Mouse (Mus musculus): ENCODE results near the gene Rad51d. TPM values are rescaled to one million over a fixed set of nuclear protein-coding genes. Genes with fewer than 3 reads are reported as not detected.
A peak's percentile ranks its signal among the peaks of the same experiment; 100 is the strongest.

The Rad51d gene
- polyA plus RNA-seq, 1 experiment = 15.1 TPM

GRCm38 (mm10) chr11:82921691-82922090 is 31.3 kb upstream of the Rad51d start:
- no peak for TF ChIP-seq POLR2A (IDR thresholded peaks at IDR 0.05; ENCODE audit: control insufficient read depth, low read depth, low read length)
- TF ChIP-seq CTCF (IDR thresholded peaks at IDR 0.05; ENCODE audit: control insufficient read depth, insufficient read depth, insufficient replicate concordance, low read depth, low read length) = no peak
- Histone ChIP-seq H3K27ac (ENCODE audit: control insufficient read depth, insufficient read depth, low read depth, low read length) (no peak overlapping the region), H3K27me3 (ENCODE audit: control insufficient read depth, insufficient read depth, low read length) (no peaks in the 10 kb centered on the region), H3K4me1 (ENCODE audit: control insufficient read depth, insufficient read depth, low read length) (no peaks in the 10 kb centered on the region), H3K4me3 (ENCODE audit: control insufficient read depth, low read depth, low read length) (no peak overlapping the region), H3K36me3 (ENCODE audit: control insufficient read depth, insufficient read depth, low read length) (no peaks in the 10 kb centered on the region)

DNA sequence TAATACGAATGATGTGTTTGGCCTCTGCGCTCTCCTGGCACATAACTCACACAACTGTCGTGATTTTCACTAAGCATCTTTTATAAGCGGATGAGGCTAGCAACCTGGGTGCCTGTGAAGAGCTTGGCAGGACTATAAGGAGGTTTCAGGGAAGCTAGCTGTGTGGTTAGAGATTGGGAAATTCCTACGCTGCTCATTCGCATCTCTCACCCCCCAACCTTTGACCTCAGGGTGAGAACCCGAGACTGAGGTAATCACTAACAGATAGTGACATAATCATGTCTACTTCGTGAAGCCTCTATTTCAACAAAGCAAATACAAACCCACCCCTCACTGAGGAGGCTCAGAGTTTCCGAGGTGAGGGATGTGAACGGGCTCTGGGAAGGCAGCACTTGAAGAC is 30.4 kb upstream of the Rad51d start:
- Histone ChIP-seq H3K4me1 (ENCODE audit: control insufficient read depth, insufficient read depth, low read length) (no peaks in the 10 kb centered on the region), H3K4me3 (ENCODE audit: control insufficient read depth, low read depth, low read length) (no peak overlapping the region), H3K27me3 (ENCODE audit: control insufficient read depth, insufficient read depth, low read length) (no peaks in the 10 kb centered on the region), H3K36me3 (ENCODE audit: control insufficient read depth, insufficient read depth, low read length) (no peaks in the 10 kb centered on the region), H3K27ac (ENCODE audit: control insufficient read depth, insufficient read depth, low read depth, low read length) (no peak overlapping the region)
- TF ChIP-seq POLR2A (IDR thresholded peaks at IDR 0.05; ENCODE audit: control insufficient read depth, low read depth, low read length) (no peak), CTCF (IDR thresholded peaks at IDR 0.05; ENCODE audit: control insufficient read depth, insufficient read depth, insufficient replicate concordance, low read depth, low read length) (no peak)

DNA sequence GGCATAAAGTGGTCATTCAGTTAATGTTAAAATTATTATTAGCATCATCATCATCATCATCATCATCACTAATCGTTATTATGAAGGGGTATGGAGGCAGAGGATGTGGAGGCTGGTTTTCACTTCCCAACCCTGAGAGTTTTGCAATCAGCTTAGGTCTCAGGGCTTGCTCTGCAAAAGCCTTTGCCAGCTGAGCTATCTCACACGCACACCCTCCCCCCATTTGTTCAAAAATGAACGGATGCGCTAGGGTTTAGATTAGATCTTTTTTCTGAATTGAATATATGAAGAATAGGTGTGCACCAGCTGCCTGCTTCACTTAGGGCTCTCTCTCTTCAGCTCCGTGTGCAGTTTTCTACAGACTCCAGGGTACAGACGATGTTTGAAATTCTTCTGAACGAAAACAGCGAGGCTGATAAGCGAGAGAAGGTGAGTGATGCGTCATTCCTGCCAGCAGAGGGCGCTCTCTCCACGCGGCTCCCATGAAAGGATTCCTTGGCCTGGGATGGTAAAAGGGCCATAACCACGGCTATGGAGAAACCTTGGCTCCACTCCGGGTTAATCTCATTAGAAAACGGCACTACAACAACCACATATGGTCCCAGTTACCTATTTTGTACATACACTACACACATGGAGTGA is 24.4 kb upstream of the Rad51d start:
- H3K36me3 ChIP-seq (ENCODE audit: control insufficient read depth, insufficient read depth, low read length) = no peaks in the 10 kb centered on the region
- H3K4me3 ChIP-seq (ENCODE audit: control insufficient read depth, low read depth, low read length) = no peak overlapping the region
- TF ChIP-seq POLR2A (IDR thresholded peaks at IDR 0.05; ENCODE audit: control insufficient read depth, low read depth, low read length) (no peak), CTCF (IDR thresholded peaks at IDR 0.05; ENCODE audit: control insufficient read depth, insufficient read depth, insufficient replicate concordance, low read depth, low read length) (peak; percentile 99)
- H3K27me3 ChIP-seq (ENCODE audit: control insufficient read depth, insufficient read depth, low read length) = no peaks in the 10 kb centered on the region
- peaks cover 3% of the 10 kb centered on the region for H3K4me1 ChIP-seq (ENCODE audit: control insufficient read depth, insufficient read depth, low read length)
- H3K27ac ChIP-seq (ENCODE audit: control insufficient read depth, insufficient read depth, low read depth, low read length) = no peak overlapping the region

GRCm38 (mm10) chr11:82910679-82911389 is 20.4 kb upstream of the Rad51d start:
- Histone ChIP-seq H3K36me3 (ENCODE audit: control insufficient read depth, insufficient read depth, low read length) (no peaks in the 10 kb centered on the region), H3K4me1 (ENCODE audit: control insufficient read depth, insufficient read depth, low read length) (peaks cover 12% of the 10 kb centered on the region), H3K4me3 (ENCODE audit: control insufficient read depth, low read depth, low read length) (no peak overlapping the region), H3K27ac (ENCODE audit: control insufficient read depth, insufficient read depth, low read depth, low read length) (no peak overlapping the region), H3K27me3 (ENCODE audit: control insufficient read depth, insufficient read depth, low read length) (no peaks in the 10 kb centered on the region)
- TF ChIP-seq POLR2A (IDR thresholded peaks at IDR 0.05; ENCODE audit: control insufficient read depth, low read depth, low read length) = no peak
- TF ChIP-seq CTCF (IDR thresholded peaks at IDR 0.05; ENCODE audit: control insufficient read depth, insufficient read depth, insufficient replicate concordance, low read depth, low read length) = no peak

DNA sequence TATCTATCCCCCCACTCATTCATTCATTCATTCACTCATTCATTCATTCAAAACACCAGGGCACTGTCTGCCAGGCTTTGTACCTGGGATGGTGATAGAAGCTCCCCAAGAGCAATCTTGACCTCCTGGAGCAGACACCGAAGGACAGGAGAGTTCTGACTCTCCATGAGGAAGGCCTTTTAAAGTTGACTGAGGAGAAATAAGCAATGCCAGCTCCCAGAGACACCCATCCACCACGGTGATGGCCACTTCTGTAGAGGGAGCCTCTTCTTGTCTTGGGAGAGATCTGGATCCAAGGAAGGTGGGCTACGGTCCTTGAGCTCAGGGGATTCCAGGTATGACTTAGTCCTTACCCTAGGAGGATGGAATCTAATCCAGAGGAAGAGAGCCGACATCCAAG is 19.8 kb upstream of the Rad51d start, which contains the start of gene Unc45b:
TSS of gene Unc45b (plus strand) at position 301 of the 400 bp plus-strand sequence.
- H3K4me1 ChIP-seq (ENCODE audit: control insufficient read depth, insufficient read depth, low read length) = peaks cover 12% of the 10 kb centered on the region
- TF ChIP-seq POLR2A (IDR thresholded peaks at IDR 0.05; ENCODE audit: control insufficient read depth, low read depth, low read length) (no peak), CTCF (IDR thresholded peaks at IDR 0.05; ENCODE audit: control insufficient read depth, insufficient read depth, insufficient replicate concordance, low read depth, low read length) (no peak)
- no peak within 1 kb of the TSS for H3K4me3 ChIP-seq (ENCODE audit: control insufficient read depth, low read depth, low read length)
- H3K27ac ChIP-seq (ENCODE audit: control insufficient read depth, insufficient read depth, low read depth, low read length) = no peak within 1 kb of the TSS
- no peaks in the 10 kb centered on the region for H3K27me3 ChIP-seq (ENCODE audit: control insufficient read depth, insufficient read depth, low read length)
- no peaks in the 10 kb centered on the region for H3K36me3 ChIP-seq (ENCODE audit: control insufficient read depth, insufficient read depth, low read length)

- H3K27ac ChIP-seq (ENCODE audit: control insufficient read depth, insufficient read depth, low read depth, low read length) = no peak overlapping the region
- no peaks in the 10 kb centered on the region; the same call in 1 of the 2 replicates for H3K36me3 ChIP-seq (ENCODE audit: control insufficient read depth, insufficient read depth, low read length)
- H3K27me3 ChIP-seq (ENCODE audit: control insufficient read depth, insufficient read depth, low read length) = no peaks in the 10 kb centered on the region
- TF ChIP-seq CTCF (IDR thresholded peaks at IDR 0.05; ENCODE audit: control insufficient read depth, insufficient read depth, insufficient replicate concordance, low read depth, low read length) (no peak), POLR2A (IDR thresholded peaks at IDR 0.05; ENCODE audit: control insufficient read depth, low read depth, low read length) (no peak)
- peaks cover 9% of the 10 kb centered on the region for H3K4me1 ChIP-seq (ENCODE audit: control insufficient read depth, insufficient read depth, low read length)
- peak overlapping the region; percentile 86 for H3K4me3 ChIP-seq (ENCODE audit: control insufficient read depth, low read depth, low read length)
Measured at GRCm38 (mm10) chr11:82908608-82908989, 18.2 kb upstream of the Rad51d start.

Data from testis, adult 2 months (tissue).